Mouse (Mus musculus) lung, postnatal 25 days (tissue): ENCODE measurements at regions not wholly inside any gene's neighbourhood (a gene's known extent, or its start where the extent isn't known, plus 50 kb on each side); places are given as distances from the start of the nearest gene placed in this dataset.
A peak's percentile ranks its signal among the peaks of the same experiment; 100 is the strongest.

Experiments used
- DNase-seq: peaks from one replicate; pipeline ENCODE4 v3.0.0; 2022; ENCODE audit warnings: low spot score

GRCm38 (mm10) chr4:84102736-84103135 lies 572.3 kb downstream of the Bnc2 start:
- DNase-seq, result peak; percentile 3

GRCm38 (mm10) chr4:84108592-84108991 lies 566.5 kb downstream of the Bnc2 start:
- no peak for DNase-seq

DNA sequence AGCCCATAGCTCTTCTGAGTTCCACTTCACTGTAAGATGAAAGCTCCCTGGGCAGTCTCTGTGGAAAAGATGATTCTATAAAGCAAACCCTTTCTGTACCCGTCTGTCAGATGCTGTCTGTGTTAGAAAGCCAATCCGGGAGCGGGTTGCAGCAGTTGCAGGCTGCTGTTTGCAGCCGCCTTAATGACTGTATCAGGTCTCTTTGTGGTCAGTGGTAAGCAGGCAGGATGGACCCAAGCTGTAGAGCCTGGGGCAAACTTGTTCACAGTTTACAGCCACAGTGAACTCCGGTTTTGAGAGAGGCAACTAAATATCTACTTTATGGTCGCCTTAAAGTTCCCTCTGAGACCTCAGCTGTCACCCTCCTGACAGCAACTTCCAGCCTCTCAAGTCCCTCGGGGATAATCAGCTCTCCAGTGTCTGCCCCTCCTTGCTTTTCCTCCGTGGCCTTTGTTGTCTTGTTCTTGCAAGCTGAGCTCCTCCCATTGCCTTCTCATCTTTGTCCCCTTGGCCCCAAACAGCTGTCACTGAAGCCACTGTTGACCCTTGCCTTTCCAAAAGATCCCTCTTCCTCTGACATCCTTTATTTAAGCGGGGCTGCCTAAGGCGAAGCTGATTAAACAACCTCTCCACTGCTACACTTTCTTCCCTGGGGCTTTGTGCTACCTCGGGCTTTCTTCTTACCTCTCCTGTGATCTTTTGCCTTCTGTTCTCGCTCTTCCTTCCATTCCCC lies 565.1 kb downstream of the Bnc2 start:
- no peak for DNase-seq

- no peak for DNase-seq
Measured at GRCm38 (mm10) chr4:84114162-84115040, 560.7 kb downstream of the Bnc2 start.

GRCm38 (mm10) chr4:84118284-84118919 lies 556.7 kb downstream of the Bnc2 start:
- no peak for DNase-seq

GRCm38 (mm10) chr4:84119616-84120015 lies 555.5 kb downstream of the Bnc2 start:
- DNase-seq, result no peak

DNA sequence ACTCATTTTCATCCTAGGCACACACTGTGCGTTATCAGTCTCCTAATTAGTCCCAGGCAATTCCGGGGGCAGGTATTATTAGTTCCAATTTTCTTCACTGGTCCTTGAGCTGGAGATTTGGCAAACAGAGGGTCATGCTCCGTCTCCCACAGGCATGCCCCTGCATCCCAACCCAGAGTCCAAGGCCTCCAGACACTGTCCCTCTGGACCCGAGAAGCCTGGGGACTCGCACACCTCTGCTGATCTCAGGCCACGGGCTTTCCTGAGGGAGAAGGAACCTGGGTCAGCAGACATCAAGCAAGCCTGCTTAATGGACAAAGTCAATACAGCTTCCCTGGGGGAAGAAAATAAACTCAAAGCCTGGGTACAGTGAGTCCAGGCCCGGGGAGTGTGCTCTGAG lies 554.7 kb downstream of the Bnc2 start:
- DNase-seq, result no peak

- no peak for DNase-seq
Measured at GRCm38 (mm10) chr4:84121442-84121841, 553.6 kb downstream of the Bnc2 start.

DNA sequence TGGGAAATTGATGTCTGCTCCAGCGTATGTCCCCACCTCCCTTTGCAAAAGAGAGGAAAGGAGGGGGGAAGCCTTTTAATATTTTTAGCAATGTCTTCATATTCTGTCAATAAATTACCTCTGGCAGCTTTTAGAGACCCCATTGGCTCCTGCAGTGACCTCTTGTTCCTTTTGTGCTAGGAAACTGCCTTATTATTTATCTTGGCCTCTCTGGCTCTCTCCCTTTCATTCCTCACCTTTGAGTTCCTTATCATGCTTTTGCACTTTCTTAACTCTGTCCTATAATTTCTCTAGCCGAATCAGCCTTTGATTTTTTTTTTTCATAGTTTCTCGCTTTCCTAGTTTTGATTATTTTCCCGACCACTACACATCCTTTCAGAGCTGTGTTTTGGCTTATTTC lies 548.7 kb downstream of the Bnc2 start:
- no peak for DNase-seq

- no peak for DNase-seq
Measured at GRCm38 (mm10) chr4:84127380-84127779, 547.7 kb downstream of the Bnc2 start.

GRCm38 (mm10) chr4:84130840-84131547 lies 544.1 kb downstream of the Bnc2 start:
- DNase-seq, result no peak

DNA sequence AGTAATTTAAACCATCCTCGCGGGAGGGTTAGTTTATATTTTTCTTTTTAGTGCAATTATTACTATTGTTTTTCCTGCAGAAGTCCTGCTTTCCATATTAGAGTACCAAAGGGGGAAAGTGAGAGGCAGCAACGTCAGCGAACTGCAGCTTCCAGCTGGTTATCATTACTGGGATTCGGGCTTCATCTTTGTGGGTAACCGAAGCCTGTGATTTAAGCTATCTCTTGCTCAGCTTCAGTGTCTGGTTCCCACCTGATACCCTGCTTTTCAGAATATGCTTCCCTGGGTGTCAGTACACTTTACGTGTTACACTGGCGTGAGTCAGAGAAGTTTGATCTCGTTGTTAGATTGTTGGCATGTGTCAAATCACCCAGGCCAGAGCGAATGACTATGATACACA lies 539.3 kb downstream of the Bnc2 start:
- DNase-seq, result no peak

GRCm38 (mm10) chr4:84137171-84137919 lies 537.7 kb downstream of the Bnc2 start:
- no peak for DNase-seq

GRCm38 (mm10) chr4:84149149-84150050 lies 525.7 kb downstream of the Bnc2 start:
- peak; percentile 2 for DNase-seq

GRCm38 (mm10) chr4:84150698-84151097 lies 524.4 kb downstream of the Bnc2 start:
- DNase-seq, result no peak

- DNase-seq, result no peak
Measured at GRCm38 (mm10) chr4:84151247-84151646, 523.8 kb downstream of the Bnc2 start.

DNA sequence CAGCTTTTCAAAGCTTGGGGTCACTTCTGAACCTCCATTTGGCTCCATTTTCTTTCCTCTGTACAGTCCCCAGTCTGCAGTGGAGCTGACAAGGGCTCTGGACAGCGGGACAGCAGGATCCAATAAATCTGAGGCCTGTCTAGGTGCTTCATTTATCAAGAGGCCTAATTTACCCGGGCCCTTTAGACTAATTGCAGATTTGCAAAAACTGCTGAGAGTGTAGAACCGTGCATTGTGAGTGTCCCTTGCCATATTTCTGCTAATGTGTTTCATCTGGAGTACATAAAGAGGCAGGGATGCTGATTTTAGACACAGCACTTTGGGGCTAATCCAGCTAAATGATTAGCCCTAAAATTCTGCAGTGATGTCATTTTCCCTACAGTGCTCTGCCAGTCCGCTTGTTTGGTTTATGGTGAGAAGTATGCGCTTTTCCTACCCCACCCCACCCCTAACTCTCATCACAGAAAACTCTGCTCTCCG lies 523.1 kb downstream of the Bnc2 start:
- no peak for DNase-seq

- DNase-seq, result no peak
Measured at GRCm38 (mm10) chr4:84153571-84153970, 521.5 kb downstream of the Bnc2 start.

GRCm38 (mm10) chr4:84157911-84158647 lies 517.0 kb downstream of the Bnc2 start:
- no peak for DNase-seq
